Mouse (Mus musculus): Measurements from ENCODE around the gene Zfp523. TPM values are rescaled to one million over a fixed set of nuclear protein-coding genes. Genes with fewer than 3 reads are reported as not detected.

The Zfp523 gene
- total RNA-seq, 1 experiment from 2014 or later: 12.9 TPM

- ATAC-seq (replicated peaks in 1 of 2; ENCODE audit: insufficient read depth in 1 of 2, low FRiP score in 2 of 2, low TSS enrichment in 1 of 2, low read depth in 1 of 2, poor library complexity in 2 of 2, severe bottlenecking in 2 of 2): no peak
These were observed 27.2 kb upstream of the Zfp523 start for GRCm38 (mm10) chr17:28149734-28150133.

- no peak for ATAC-seq (replicated peaks in 1 of 2; ENCODE audit: insufficient read depth in 1 of 2, low FRiP score in 2 of 2, low TSS enrichment in 1 of 2, low read depth in 1 of 2, poor library complexity in 2 of 2, severe bottlenecking in 2 of 2)
These were observed 26.5 kb upstream of the Zfp523 start for GRCm38 (mm10) chr17:28150456-28150855.

GRCm38 (mm10) chr17:28153095-28153494 lies 23.8 kb upstream of the Zfp523 start:
- ATAC-seq (replicated peaks in 1 of 2; ENCODE audit: insufficient read depth in 1 of 2, low FRiP score in 2 of 2, low TSS enrichment in 1 of 2, low read depth in 1 of 2, poor library complexity in 2 of 2, severe bottlenecking in 2 of 2): no peak

- ATAC-seq (replicated peaks in 1 of 2; ENCODE audit: insufficient read depth in 1 of 2, low FRiP score in 2 of 2, low TSS enrichment in 1 of 2, low read depth in 1 of 2, poor library complexity in 2 of 2, severe bottlenecking in 2 of 2): no peak
These were observed 22.0 kb upstream of the Zfp523 start for GRCm38 (mm10) chr17:28154970-28155369.

- no peak for ATAC-seq (replicated peaks in 1 of 2; ENCODE audit: insufficient read depth in 1 of 2, low FRiP score in 2 of 2, low TSS enrichment in 1 of 2, low read depth in 1 of 2, poor library complexity in 2 of 2, severe bottlenecking in 2 of 2)
These were observed 16.6 kb upstream of the Zfp523 start for GRCm38 (mm10) chr17:28160361-28160760.

GRCm38 (mm10) chr17:28161310-28161881 lies 15.5 kb upstream of the Zfp523 start:
- ATAC-seq (replicated peaks in 1 of 2; ENCODE audit: insufficient read depth in 1 of 2, low FRiP score in 2 of 2, low TSS enrichment in 1 of 2, low read depth in 1 of 2, poor library complexity in 2 of 2, severe bottlenecking in 2 of 2): peak in 1 of 2 experiments; percentile 20; a peak in 2 of 4 replicates

GRCm38 (mm10) chr17:28163666-28164065 lies 13.3 kb upstream of the Zfp523 start:
- ATAC-seq (replicated peaks in 1 of 2; ENCODE audit: insufficient read depth in 1 of 2, low FRiP score in 2 of 2, low TSS enrichment in 1 of 2, low read depth in 1 of 2, poor library complexity in 2 of 2, severe bottlenecking in 2 of 2): peak; percentile 68

GRCm38 (mm10) chr17:28170460-28171305 lies 6.2 kb upstream of the Zfp523 start:
- ATAC-seq (replicated peaks in 1 of 2; ENCODE audit: insufficient read depth in 1 of 2, low FRiP score in 2 of 2, low TSS enrichment in 1 of 2, low read depth in 1 of 2, poor library complexity in 2 of 2, severe bottlenecking in 2 of 2): no peak

- no peak for ATAC-seq (replicated peaks in 1 of 2; ENCODE audit: insufficient read depth in 1 of 2, low FRiP score in 2 of 2, low TSS enrichment in 1 of 2, low read depth in 1 of 2, poor library complexity in 2 of 2, severe bottlenecking in 2 of 2)
These were observed 4.2 kb upstream of the Zfp523 start for GRCm38 (mm10) chr17:28172690-28173089.

- ATAC-seq (replicated peaks in 1 of 2; ENCODE audit: insufficient read depth in 1 of 2, low FRiP score in 2 of 2, low TSS enrichment in 1 of 2, low read depth in 1 of 2, poor library complexity in 2 of 2, severe bottlenecking in 2 of 2): no peak
These were observed 664 bp downstream of the Zfp523 start for GRCm38 (mm10) chr17:28177540-28178046.

GRCm38 (mm10) chr17:28180331-28180730 lies 3.4 kb downstream of the Zfp523 start:
- ATAC-seq (replicated peaks in 1 of 2; ENCODE audit: insufficient read depth in 1 of 2, low FRiP score in 2 of 2, low TSS enrichment in 1 of 2, low read depth in 1 of 2, poor library complexity in 2 of 2, severe bottlenecking in 2 of 2): no peak

GRCm38 (mm10) chr17:28180783-28181544 lies 4.0 kb downstream of the Zfp523 start:
- peak; percentile 51 to 58; a peak in 3 of 4 replicates for ATAC-seq (replicated peaks in 1 of 2; ENCODE audit: insufficient read depth in 1 of 2, low FRiP score in 2 of 2, low TSS enrichment in 1 of 2, low read depth in 1 of 2, poor library complexity in 2 of 2, severe bottlenecking in 2 of 2)

GRCm38 (mm10) chr17:28184971-28185638 lies 8.2 kb downstream of the Zfp523 start:
- peak; percentile 22 to 47; a peak in 2 of 4 replicates for ATAC-seq (replicated peaks in 1 of 2; ENCODE audit: insufficient read depth in 1 of 2, low FRiP score in 2 of 2, low TSS enrichment in 1 of 2, low read depth in 1 of 2, poor library complexity in 2 of 2, severe bottlenecking in 2 of 2)

GRCm38 (mm10) chr17:28188313-28188712 lies 11.4 kb downstream of the Zfp523 start:
- ATAC-seq (replicated peaks in 1 of 2; ENCODE audit: insufficient read depth in 1 of 2, low FRiP score in 2 of 2, low TSS enrichment in 1 of 2, low read depth in 1 of 2, poor library complexity in 2 of 2, severe bottlenecking in 2 of 2): no peak

GRCm38 (mm10) chr17:28192754-28193153 lies 15.8 kb downstream of the Zfp523 start:
- ATAC-seq (replicated peaks in 1 of 2; ENCODE audit: insufficient read depth in 1 of 2, low FRiP score in 2 of 2, low TSS enrichment in 1 of 2, low read depth in 1 of 2, poor library complexity in 2 of 2, severe bottlenecking in 2 of 2): no peak

GRCm38 (mm10) chr17:28193559-28193958 lies 16.6 kb downstream of the Zfp523 start:
- ATAC-seq (replicated peaks in 1 of 2; ENCODE audit: insufficient read depth in 1 of 2, low FRiP score in 2 of 2, low TSS enrichment in 1 of 2, low read depth in 1 of 2, poor library complexity in 2 of 2, severe bottlenecking in 2 of 2): 0 out of 4 replicates have a peak, but pooled peaks of 1 of the 2 experiments have one; percentile 12

GRCm38 (mm10) chr17:28195033-28195432 lies 18.1 kb downstream of the Zfp523 start:
- ATAC-seq (replicated peaks in 1 of 2; ENCODE audit: insufficient read depth in 1 of 2, low FRiP score in 2 of 2, low TSS enrichment in 1 of 2, low read depth in 1 of 2, poor library complexity in 2 of 2, severe bottlenecking in 2 of 2): no peak
